In genomic region chr17:26244101-26244841, GRCm38 (mm10) we compare ENCODE assay signal across 8 mouse cellular contexts. TPM values are rescaled to one million over a fixed set of nuclear protein-coding genes. Genes with fewer than 3 reads are reported as not detected.
A peak's percentile ranks its signal among the peaks of the same experiment; 100 is the strongest.
DNase-seq lines count a peak whose midpoint lies in the region; ATAC-seq lines count a peak whose summit lies in the region.

Gene Fam234a, minus strand, starts transcription at chr17:26244242.

- peak; percentile 95 for ATAC-seq in megakaryocyte, adult 5-6 weeks (ENCODE audit: poor library complexity, severe bottlenecking)

- DNase-seq in adrenal gland, adult 18-20 months (ENCODE audit: low spot score in 2 of 2) = peak; percentile 88 to 91
- DNase-seq in embryo, embryonic 10.5 days (ENCODE audit: low spot score) = peak; percentile 98
- peak; percentile 97 for DNase-seq in gastrocnemius, postnatal 14 days
- peak; percentile 98 for DNase-seq in induced T-regulatory cell, adult 2 months (ENCODE audit: low read depth)
- DNase-seq in left cerebral cortex, adult 8-10 months (ENCODE audit: low spot score in 2 of 2) = peak; percentile 75 to 95
- peak; percentile 94 for DNase-seq in right cerebral cortex, adult 18-20 months
- peak; percentile 83 for DNase-seq in urinary bladder, postnatal 10 days (ENCODE audit: low spot score)

- intact Hi-C loops in gastrocnemius, postnatal 14 days (cut with DNase I; ENCODE audit: low total_unique reads) = loop anchor here (10.0 kb wide), 1 partner anchor 109 kb away; the partner anchor contains the start of gene Axin1

RNA-seq across cellular contexts. Expression of gene Fam234a, which starts in this region (rescaled TPM):
- total RNA-seq in adrenal gland, adult 18-20 months (2021) = 100 to 1,000 TPM; 112 to 124 TPM
- total RNA-seq in gastrocnemius, postnatal 14 days (2021) = 10 to 100 TPM; 47.8 to 62.8 TPM
- 10 to 100 TPM; 21.9 to 23.3 (median 22.3) TPM for total RNA-seq in left cerebral cortex, adult 8-10 months (2022)
- 24.5 and 28.1 TPM in 2 replicates for total RNA-seq in megakaryocyte, adult 5-6 weeks (2015)
- 27.7 and 28.6 TPM in 2 replicates for total RNA-seq in megakaryocyte, adult 5-6 weeks (2017)

Comparison
In these comparisons a context has a peak if more than half of its experiments do, and no peak if none do; other contexts are left out.
1. Peak in every context shown above with its lines: DNase-seq and ATAC-seq.